Mouse (Mus musculus) ovary, adult 18-20 months (tissue): ENCODE results near the gene Ly6g6d.

ENCODE experiments used
- DNase-seq: peaks from one replicate; pipeline ENCODE4 v3.0.0; 2022; ENCODE audit warnings: low spot score, mixed read lengths

Gene Ly6g6d

GRCm38 (mm10) chr17:35068213-35068914 lies 9.5 kb downstream of the Ly6g6d start:
- DNase-seq = no peak

DNA sequence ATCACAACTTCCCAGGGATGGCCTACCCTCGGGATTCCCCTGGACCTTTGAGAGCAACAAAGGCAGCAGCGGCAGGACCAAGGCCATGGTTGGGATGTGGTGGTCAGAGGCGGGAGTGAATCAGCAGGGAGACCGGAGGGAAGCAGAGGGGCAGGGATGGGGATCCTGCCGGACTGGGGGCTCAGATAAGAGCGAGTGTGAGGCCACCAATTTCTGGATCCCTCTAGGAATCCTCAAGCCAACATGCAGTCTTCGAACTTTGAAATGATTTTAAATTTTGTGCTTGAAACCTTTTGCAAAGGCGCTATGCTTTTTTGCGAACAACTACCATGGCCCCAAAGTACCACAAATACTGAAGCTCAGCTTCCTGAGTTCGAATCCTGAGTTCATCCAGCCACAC lies 11.8 kb downstream of the Ly6g6d start, which contains the start of gene Mpig6b:
Mpig6b (minus strand) TSS at position 101 of the 400 bp plus-strand sequence.
- no peak for DNase-seq

- peak; percentile 47 for DNase-seq
Observed at GRCm38 (mm10) chr17:35064951-35065947, 12.6 kb downstream of the Ly6g6d start, which contains the start of gene Ly6g6c. TSS of gene Ly6g6c (plus strand) at chr17:35065388.

GRCm38 (mm10) chr17:35064378-35064877 lies 13.4 kb downstream of the Ly6g6d start:
- DNase-seq = no peak

- no peak for DNase-seq
Observed at GRCm38 (mm10) chr17:35063466-35063865, 14.4 kb downstream of the Ly6g6d start.

DNA sequence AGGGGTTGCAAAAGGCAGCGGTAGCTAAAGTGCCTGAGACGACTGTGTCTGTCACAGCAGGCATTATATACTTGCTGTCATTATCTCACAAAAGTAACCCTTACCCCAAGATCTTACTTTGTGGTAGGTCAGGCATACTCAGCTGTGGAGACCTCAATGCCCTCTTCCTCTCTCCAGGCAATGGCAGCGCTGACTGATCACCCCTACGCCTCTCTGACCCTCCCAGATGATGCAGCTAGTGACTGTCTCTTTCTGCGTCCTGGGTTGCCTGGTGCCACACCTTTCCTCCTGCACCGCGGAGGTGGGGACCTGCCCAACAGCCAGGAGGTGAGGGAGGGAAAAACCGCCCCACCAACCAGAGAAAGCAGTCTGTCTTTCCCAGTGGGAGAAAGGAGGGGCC lies 16.6 kb downstream of the Ly6g6d start:
- DNase-seq = no peak

- no peak for DNase-seq
Observed at GRCm38 (mm10) chr17:35060737-35061297, 17.0 kb downstream of the Ly6g6d start.

- DNase-seq = no peak
Observed at GRCm38 (mm10) chr17:35060071-35060470, 17.8 kb downstream of the Ly6g6d start.

GRCm38 (mm10) chr17:35058911-35059892 lies 18.7 kb downstream of the Ly6g6d start, which contains the start of gene Ddah2:
TSS of gene Ddah2 (plus strand) at chr17:35059035.
- peak; percentile 78 for DNase-seq

- no peak for DNase-seq
Observed at GRCm38 (mm10) chr17:35058316-35058715, 19.5 kb downstream of the Ly6g6d start.

DNA sequence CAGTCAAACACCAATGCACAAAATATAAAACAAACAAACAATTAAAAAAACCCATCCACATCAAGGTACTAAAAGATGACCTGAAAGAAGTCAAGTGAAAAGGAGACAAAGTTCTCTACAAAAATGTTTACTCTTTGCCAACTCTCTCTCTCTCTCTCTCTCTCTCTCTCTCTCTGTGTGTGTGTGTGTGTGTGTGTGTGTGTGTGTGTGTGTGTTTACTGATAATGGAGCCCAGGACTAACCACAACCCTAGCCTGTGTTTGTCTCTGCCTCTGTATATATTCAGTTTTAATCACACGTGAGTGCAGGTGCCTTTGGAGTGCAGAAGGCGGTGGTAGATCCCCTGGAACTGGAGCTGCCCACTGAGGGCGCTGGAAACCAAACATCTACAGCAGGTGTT lies 20.8 kb downstream of the Ly6g6d start:
- DNase-seq = no peak

DNA sequence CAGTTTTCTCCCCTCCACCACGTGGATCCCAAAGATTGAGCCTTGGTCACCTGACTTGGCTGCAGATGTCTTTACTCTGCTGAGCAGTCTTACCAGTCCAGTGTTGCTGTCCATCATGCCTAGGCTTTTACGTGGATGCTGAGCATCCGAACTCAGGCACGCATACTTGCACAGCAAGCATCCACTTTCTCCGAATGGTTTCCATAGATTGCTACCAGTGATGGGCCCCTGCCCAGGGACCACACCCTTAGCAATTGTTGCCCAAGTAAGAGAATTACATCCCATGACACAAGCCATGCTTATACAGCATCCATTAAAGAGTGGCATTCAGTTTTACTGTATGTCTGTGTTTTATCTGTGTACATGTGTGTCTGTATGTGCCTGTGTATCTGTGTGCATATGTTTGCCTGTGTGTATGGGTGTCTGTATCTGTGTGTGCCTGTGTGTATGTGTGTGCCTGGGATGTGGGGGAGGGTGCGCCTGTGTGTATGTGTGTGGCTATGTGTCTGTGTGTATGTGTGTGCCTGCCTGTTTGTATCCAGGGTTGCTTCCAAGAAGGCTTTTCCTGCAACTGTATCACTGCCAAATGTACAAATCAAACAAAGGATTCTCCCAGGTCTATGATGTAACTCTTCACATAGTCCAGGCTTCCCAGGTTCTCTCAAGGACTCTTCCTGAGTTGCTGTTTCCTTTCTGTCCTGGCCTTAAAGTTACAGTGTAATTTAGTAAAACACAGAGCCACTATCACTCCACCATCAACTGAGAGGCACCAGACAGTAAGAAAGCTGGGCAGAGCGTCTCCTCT lies 22.0 kb downstream of the Ly6g6d start:
- DNase-seq = no peak

- no peak for DNase-seq
Observed at GRCm38 (mm10) chr17:35052271-35052798, 25.5 kb downstream of the Ly6g6d start.

GRCm38 (mm10) chr17:35051156-35052086 lies 26.4 kb downstream of the Ly6g6d start:
- DNase-seq = peak; percentile 61

GRCm38 (mm10) chr17:35050126-35050750 lies 27.6 kb downstream of the Ly6g6d start:
- DNase-seq = peak; percentile 60

GRCm38 (mm10) chr17:35049561-35050016 lies 28.3 kb downstream of the Ly6g6d start, which contains the start of gene Clic1:
TSS of gene Clic1 (plus strand) at chr17:35049966.
- DNase-seq = no peak

- no peak for DNase-seq
Observed at GRCm38 (mm10) chr17:35048932-35049440, 28.9 kb downstream of the Ly6g6d start.
